Mouse (Mus musculus) retina, postnatal 7 days (tissue): ENCODE data around the gene Gm14440.
"Not testable (repeated sequence)": the region's sequence is repeated elsewhere in the genome, so short reads cannot be mapped to it uniquely, and the experiment has no call there.

Source experiments
- DNase-seq: peaks from one replicate; pipeline ENCODE4 v3.0.0-alpha.2; 2012; ENCODE audit warnings: low read depth, low spot score

The Gm14440 gene

DNA sequence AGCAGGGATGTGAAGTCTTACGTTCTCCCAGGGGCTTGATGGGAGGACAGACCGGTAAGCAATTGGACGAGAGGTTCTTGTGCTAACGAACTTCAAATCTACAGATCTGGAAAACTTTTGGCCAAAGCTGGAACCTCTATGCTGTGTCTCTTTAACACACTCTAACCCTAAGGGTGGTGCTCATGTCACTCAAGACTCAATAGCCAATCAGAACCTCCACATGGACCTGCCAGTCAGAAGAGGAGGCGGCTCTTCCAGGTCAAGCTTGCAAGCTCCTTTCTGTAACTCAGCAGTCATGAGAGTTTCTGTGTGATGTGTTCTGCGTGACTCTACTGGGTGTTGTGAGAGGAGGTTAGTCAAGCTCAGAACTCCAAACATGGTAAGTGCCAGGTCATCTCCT lies at the start of gene Gm14440:
Gm14440 (plus strand) TSS at position 301 of the 400 bp plus-strand sequence.
- DNase-seq, result not testable (repeated sequence)
